Mouse (Mus musculus) neural tube, embryonic 12.5 days (tissue): ENCODE results near the gene Rhobtb1. TPM values are rescaled to one million over a fixed set of nuclear protein-coding genes. Genes with fewer than 3 reads are reported as not detected.

Source experiments
- ATAC-seq: fragments of 200-750 bp; cut with Nextera tagmentation; 2 replicates; pipeline ENCODE4 v1.8.0; 2017; ENCODE audit warnings: low read depth, mild to moderate bottlenecking, moderate TSS enrichment, moderate library complexity; ENCODE audit not compliant: low FRiP score
- H3K27ac ChIP-seq: fragments of 300-500 bp; sonication (generic); 2 replicates; pipeline ENCODE4 v1.5.1; 2016
- H3K27me3 ChIP-seq: fragments of 300-500 bp; sonication (generic); replicated peaks from 2 replicates; pipeline ENCODE4 v1.6.1; 2016; ENCODE audit warnings: mild to moderate bottlenecking
- H3K36me3 ChIP-seq: fragments of 300-500 bp; sonication (generic); 2 replicates; pipeline ENCODE4 v1.6.1; 2016; ENCODE audit warnings: mild to moderate bottlenecking
- H3K4me1 ChIP-seq: fragments of 300-500 bp; sonication (generic); 2 replicates; pipeline ENCODE4 v1.6.1; 2016
- H3K4me2 ChIP-seq: fragments of 300-500 bp; sonication (generic); replicated peaks from 2 replicates; pipeline ENCODE4 v1.6.1; 2016; ENCODE audit warnings: mild to moderate bottlenecking
- H3K4me3 ChIP-seq: fragments of 300-500 bp; sonication (generic); 2 replicates; pipeline ENCODE4 v1.5.1; 2016
- H3K9ac ChIP-seq: fragments of 300-500 bp; sonication (generic); 2 replicates; pipeline ENCODE4 v1.6.1; 2016; ENCODE audit warnings: mild to moderate bottlenecking
- H3K9me3 ChIP-seq: fragments of 300-500 bp; sonication (generic); 2 replicates; pipeline ENCODE4 v1.6.1; 2016; ENCODE audit warnings: mild to moderate bottlenecking
- WGBS: fragments of 180-500 bp; shearing (Covaris S2); methylation state at CpG from one replicate; pipeline ENCODE4 v1.1.7; 2016; 5-methylcytosine and 5-hydroxymethylcytosine counted together
- polyA plus RNA-seq: library from polyadenylated mRNA; unstranded; fragments of >200 nt; fragmentation: Nextera tagmentation; extraction: Ambion mirVana; gene quantifications from 2 replicates; pipeline ENCODE4 v1.2.1, GENCODE M21; 2016

The Rhobtb1 gene
- polyA plus RNA-seq, 1 experiment from 2014 or later: 16.0 TPM

GRCm38 (mm10) chr10:69254390-69254847, 103.2 kb downstream of the Rhobtb1 start:
- Histone ChIP-seq H3K27me3 (no peaks in the 10 kb centered on the region), H3K36me3 (peaks cover 17% of the 10 kb centered on the region), H3K9ac (no peak overlapping the region), H3K9me3 (no peaks in the 10 kb centered on the region), H3K4me3 (no peak overlapping the region), H3K4me2 (no peak overlapping the region), H3K4me1 (peaks cover 21% of the 10 kb centered on the region), H3K27ac (no peak overlapping the region)
- ATAC-seq: no peak
- WGBS: 20% methylated on average over 8 of the region's 8 CpGs

GRCm38 (mm10) chr10:69255594-69255993, 104.4 kb downstream of the Rhobtb1 start:
- H3K4me3 ChIP-seq: no peak overlapping the region
- H3K4me2 ChIP-seq: no peak overlapping the region
- H3K9me3 ChIP-seq: no peaks in the 10 kb centered on the region
- H3K27me3 ChIP-seq: no peaks in the 10 kb centered on the region
- no peak overlapping the region for H3K9ac ChIP-seq
- H3K4me1 ChIP-seq: peaks cover 21% of the 10 kb centered on the region
- WGBS: 57% methylated on average over 5 of the region's 5 CpGs
- ATAC-seq: no peak
- H3K36me3 ChIP-seq: peaks cover 8% of the 10 kb centered on the region
- H3K27ac ChIP-seq: no peak overlapping the region

- WGBS: 86% methylated on average over 6 of the region's 6 CpGs
These were observed 106.4 kb downstream of the Rhobtb1 start for GRCm38 (mm10) chr10:69257592-69258133.

GRCm38 (mm10) chr10:69258588-69258987, 107.4 kb downstream of the Rhobtb1 start:
- Histone ChIP-seq H3K27me3 (no peaks in the 10 kb centered on the region), H3K9me3 (no peaks in the 10 kb centered on the region), H3K4me1 (peaks cover 15% of the 10 kb centered on the region), H3K36me3 (no peaks in the 10 kb centered on the region), H3K27ac (no peak overlapping the region), H3K4me2 (no peak overlapping the region), H3K9ac (no peak overlapping the region), H3K4me3 (no peak overlapping the region)
- ATAC-seq: no peak
- WGBS: 83% methylated on average over 9 of the region's 9 CpGs

More at GRCm38 (mm10) chr10:69257592-69258133, 106.4 kb downstream of the Rhobtb1 start:
- Histone ChIP-seq H3K4me3 (no peak overlapping the region), H3K27me3 (no peaks in the 10 kb centered on the region), H3K9ac (no peak overlapping the region), H3K4me1 (peaks cover 21% of the 10 kb centered on the region), H3K36me3 (no peaks in the 10 kb centered on the region), H3K27ac (no peak overlapping the region), H3K9me3 (no peaks in the 10 kb centered on the region), H3K4me2 (no peak overlapping the region)
- no peak for ATAC-seq

- Histone ChIP-seq H3K36me3 (no peaks in the 10 kb centered on the region), H3K27me3 (no peaks in the 10 kb centered on the region), H3K4me2 (no peak overlapping the region), H3K4me3 (no peak overlapping the region), H3K9ac (no peak overlapping the region), H3K4me1 (peaks cover 13% of the 10 kb centered on the region), H3K27ac (no peak overlapping the region), H3K9me3 (no peaks in the 10 kb centered on the region)
- WGBS: 69% methylated on average over 2 of the region's 2 CpGs
- no peak for ATAC-seq
These were observed 107.9 kb downstream of the Rhobtb1 start for GRCm38 (mm10) chr10:69259161-69259560.

- 91% methylated on average over 8 of the region's 8 CpGs for WGBS
- H3K4me2 ChIP-seq: no peak overlapping the region
These were observed 108.7 kb downstream of the Rhobtb1 start for GRCm38 (mm10) chr10:69259929-69260328.

GRCm38 (mm10) chr10:69262918-69263822, 111.9 kb downstream of the Rhobtb1 start:
- Histone ChIP-seq H3K27me3 (no peaks in the 10 kb centered on the region), H3K36me3 (0 out of 2 replicates have a peak, but pooled peaks cover 7% of the 10 kb centered on the region), H3K4me1 (peaks cover 3% of the 10 kb centered on the region; the same call in 1 of the 2 replicates), H3K4me3 (no peak overlapping the region), H3K27ac (no peak overlapping the region), H3K9ac (no peak overlapping the region), H3K9me3 (no peaks in the 10 kb centered on the region), H3K4me2 (no peak overlapping the region)
- ATAC-seq: no peak
- WGBS: 87% methylated on average over 14 of the region's 14 CpGs

More at GRCm38 (mm10) chr10:69259929-69260328, 108.7 kb downstream of the Rhobtb1 start:
- Histone ChIP-seq H3K4me3 (no peak overlapping the region), H3K9ac (no peak overlapping the region), H3K9me3 (no peaks in the 10 kb centered on the region), H3K27ac (no peak overlapping the region), H3K27me3 (no peaks in the 10 kb centered on the region), H3K4me1 (peaks cover 7% of the 10 kb centered on the region), H3K36me3 (no peaks in the 10 kb centered on the region)
- no peak for ATAC-seq

- H3K27me3 ChIP-seq: no peaks in the 10 kb centered on the region
- 0 out of 2 replicates have a peak, but pooled peaks cover 8% of the 10 kb centered on the region for H3K36me3 ChIP-seq
- no peak for ATAC-seq
- H3K4me1 ChIP-seq: peaks cover 3% of the 10 kb centered on the region; the same call in 1 of the 2 replicates
- no peak overlapping the region for H3K27ac ChIP-seq
- no peak overlapping the region for H3K9ac ChIP-seq
- H3K4me2 ChIP-seq: no peak overlapping the region
- H3K9me3 ChIP-seq: no peaks in the 10 kb centered on the region
- 87% methylated on average over 2 of the region's 2 CpGs for WGBS
- H3K4me3 ChIP-seq: no peak overlapping the region
These were observed 112.7 kb downstream of the Rhobtb1 start for GRCm38 (mm10) chr10:69263906-69264305.

- WGBS: 93% methylated on average over 15 of the region's 15 CpGs
- H3K4me2 ChIP-seq: no peak overlapping the region
- no peak overlapping the region for H3K27ac ChIP-seq
- H3K9me3 ChIP-seq: no peaks in the 10 kb centered on the region
- no peak overlapping the region for H3K9ac ChIP-seq
- no peak overlapping the region for H3K4me3 ChIP-seq
- H3K36me3 ChIP-seq: peaks cover 17% of the 10 kb centered on the region
- no peak for ATAC-seq
- peaks cover 3% of the 10 kb centered on the region; the same call in 1 of the 2 replicates for H3K4me1 ChIP-seq
- H3K27me3 ChIP-seq: no peaks in the 10 kb centered on the region
These were observed 114.2 kb downstream of the Rhobtb1 start for GRCm38 (mm10) chr10:69265421-69265820.

GRCm38 (mm10) chr10:69268061-69268643, 116.9 kb downstream of the Rhobtb1 start:
- no peaks in the 10 kb centered on the region for H3K27me3 ChIP-seq
- ATAC-seq: no peak
- no peaks in the 10 kb centered on the region for H3K9me3 ChIP-seq
- peaks cover 31% of the 10 kb centered on the region for H3K36me3 ChIP-seq
- peaks cover 3% of the 10 kb centered on the region; the same call in 1 of the 2 replicates for H3K4me1 ChIP-seq
- no peak overlapping the region for H3K4me3 ChIP-seq
- no peak overlapping the region for H3K9ac ChIP-seq
- no peak overlapping the region for H3K27ac ChIP-seq
- WGBS: 67% methylated on average over 10 of the region's 10 CpGs
- H3K4me2 ChIP-seq: no peak overlapping the region

- ATAC-seq: no peak
- H3K27me3 ChIP-seq: no peaks in the 10 kb centered on the region
- H3K9ac ChIP-seq: no peak overlapping the region
- no peak overlapping the region for H3K4me3 ChIP-seq
- no peaks in the 10 kb centered on the region for H3K4me1 ChIP-seq
- no peaks in the 10 kb centered on the region for H3K9me3 ChIP-seq
- no peak overlapping the region for H3K4me2 ChIP-seq
- peaks cover 26% of the 10 kb centered on the region for H3K36me3 ChIP-seq
- H3K27ac ChIP-seq: no peak overlapping the region
- whole genome bisulfite sequencing: 55% methylated on average over 10 of the region's 10 CpGs
These were observed 120.2 kb downstream of the Rhobtb1 start for GRCm38 (mm10) chr10:69271436-69271835.

- H3K4me2 ChIP-seq: no peak overlapping the region
- no peak overlapping the region for H3K27ac ChIP-seq
- no peaks in the 10 kb centered on the region for H3K9me3 ChIP-seq
- no peak for ATAC-seq
- H3K9ac ChIP-seq: no peak overlapping the region
- no peaks in the 10 kb centered on the region for H3K4me1 ChIP-seq
- 58% methylated on average over 5 of the region's 5 CpGs for WGBS
- H3K36me3 ChIP-seq: peaks cover 21% of the 10 kb centered on the region
- no peaks in the 10 kb centered on the region for H3K27me3 ChIP-seq
- no peak overlapping the region for H3K4me3 ChIP-seq
These were observed 123.0 kb downstream of the Rhobtb1 start for GRCm38 (mm10) chr10:69274275-69274674.
